Mouse (Mus musculus): ENCODE data around the gene Gm6034.

DNA sequence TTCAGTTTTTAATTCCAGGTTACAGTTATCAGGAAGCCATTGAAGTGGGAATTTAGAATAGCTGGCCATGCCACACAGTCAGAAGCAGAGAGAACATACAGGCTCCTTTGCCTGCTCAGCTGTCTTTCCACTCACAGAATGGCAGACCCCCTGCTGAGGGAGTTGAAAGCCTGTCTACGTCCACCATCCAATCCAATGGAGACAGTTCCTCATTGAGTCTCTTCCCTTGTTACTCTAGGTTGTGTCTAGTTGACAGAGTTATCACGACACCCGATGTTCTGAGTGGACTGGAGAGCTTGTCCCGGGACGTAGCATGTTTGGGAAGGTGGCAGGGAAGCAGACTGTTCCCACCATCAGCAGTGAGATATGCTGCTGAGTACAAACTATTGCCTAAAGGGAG, 17.6 kb upstream of the Gm6034 start:
- TF ChIP-seq GATA1 (IDR thresholded peaks at IDR 0.05; ENCODE audit: low read length): no peak
- TF ChIP-seq TAL1 (IDR thresholded peaks at IDR 0.05; ENCODE audit: low read length): no peak
